Mouse (Mus musculus): ENCODE data around the gene Liph. TPM values are rescaled to one million over a fixed set of nuclear protein-coding genes. Genes with fewer than 3 reads are reported as not detected.
"Not testable (repeated sequence)": the region's sequence is repeated elsewhere in the genome, so short reads cannot be mapped to it uniquely, and the experiment has no call there.

Liph gene
- total RNA-seq, 2 experiments from 2014 or later, result 0.33 to 0.59 TPM

DNA sequence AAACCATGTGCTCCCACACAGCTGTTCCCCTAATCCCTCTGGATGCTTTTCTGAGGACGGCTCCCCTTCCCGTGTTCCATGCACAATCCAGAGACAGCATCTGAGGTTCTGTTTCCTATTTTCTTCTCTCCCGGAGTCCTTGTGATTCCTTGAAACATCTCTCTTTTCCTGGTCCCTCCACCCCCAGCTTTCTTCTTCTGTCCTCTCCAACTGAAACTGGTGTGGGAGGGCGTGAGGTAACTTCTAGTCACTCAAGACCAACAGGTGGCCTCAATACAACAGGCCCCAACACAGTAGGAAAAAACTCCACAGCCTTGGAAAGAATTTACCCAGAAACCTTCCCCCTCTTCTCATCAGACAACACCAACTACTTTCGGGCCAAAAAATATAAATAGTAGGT is 18.1 kb downstream of the Liph start:
- no peak for DNase-seq (ENCODE audit: low spot score in 2 of 2)

DNA sequence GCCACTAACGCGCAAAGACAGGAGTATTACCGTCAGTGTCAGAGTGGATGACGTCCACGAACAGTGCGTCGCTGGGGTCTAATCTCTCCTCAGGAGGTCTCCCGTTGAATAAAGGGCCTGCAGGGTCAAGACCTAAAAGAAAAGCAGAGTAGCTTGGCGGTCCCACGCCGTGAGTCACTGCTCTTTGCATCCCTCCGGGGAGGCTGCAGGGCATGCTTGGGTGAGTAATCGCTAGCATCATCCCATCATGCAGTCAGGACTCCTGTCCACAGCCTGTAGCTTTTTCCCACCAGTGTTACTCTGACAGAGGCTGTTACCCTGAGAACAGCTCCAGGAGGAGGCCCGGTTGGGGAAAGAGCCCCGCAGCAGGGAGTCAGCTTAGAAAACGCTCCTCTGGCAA is 19.3 kb downstream of the Liph start:
- no peak for DNase-seq (ENCODE audit: low spot score in 2 of 2)

DNA sequence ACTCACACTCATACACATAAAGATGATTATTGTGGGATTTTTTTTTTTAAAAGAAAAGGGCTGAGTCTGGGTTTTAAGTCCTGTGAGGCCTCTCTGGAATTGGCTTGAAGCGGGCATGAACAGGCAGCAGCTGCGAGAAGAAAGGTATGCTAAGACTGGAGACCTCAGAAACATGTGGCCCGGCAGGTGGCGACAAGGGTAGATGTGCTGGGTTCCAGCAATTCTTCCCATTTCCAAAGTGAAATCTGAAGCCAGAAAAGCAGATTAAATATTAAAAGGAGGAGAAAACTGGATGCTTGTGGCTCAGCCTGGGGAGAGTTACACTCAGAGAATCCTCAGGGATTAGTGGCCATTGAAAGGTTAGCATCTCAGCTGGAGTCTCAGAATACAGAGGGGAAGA is 24.0 kb downstream of the Liph start:
- DNase-seq (ENCODE audit: low spot score in 2 of 2), result no peak

DNA sequence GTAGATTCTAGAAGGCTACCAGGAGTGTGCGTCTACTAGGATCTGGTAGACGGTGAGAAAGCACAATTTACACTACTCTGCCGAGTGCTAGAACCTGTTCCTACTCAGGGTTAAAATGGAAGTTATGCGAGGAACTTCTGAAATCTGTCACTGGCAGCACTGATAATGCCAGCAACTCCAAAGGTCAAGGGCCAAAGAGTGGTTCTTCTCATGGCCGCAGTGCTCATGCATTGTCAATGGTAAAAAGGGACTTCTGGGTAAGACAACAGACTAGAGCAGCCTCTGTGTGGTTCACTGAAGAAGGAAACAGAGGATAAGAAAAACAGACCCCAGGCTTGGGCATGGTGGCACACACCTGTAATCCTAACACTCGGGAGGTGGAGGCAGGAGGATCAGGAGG is 24.9 kb downstream of the Liph start:
- no peak for DNase-seq (ENCODE audit: low spot score in 2 of 2)

DNA sequence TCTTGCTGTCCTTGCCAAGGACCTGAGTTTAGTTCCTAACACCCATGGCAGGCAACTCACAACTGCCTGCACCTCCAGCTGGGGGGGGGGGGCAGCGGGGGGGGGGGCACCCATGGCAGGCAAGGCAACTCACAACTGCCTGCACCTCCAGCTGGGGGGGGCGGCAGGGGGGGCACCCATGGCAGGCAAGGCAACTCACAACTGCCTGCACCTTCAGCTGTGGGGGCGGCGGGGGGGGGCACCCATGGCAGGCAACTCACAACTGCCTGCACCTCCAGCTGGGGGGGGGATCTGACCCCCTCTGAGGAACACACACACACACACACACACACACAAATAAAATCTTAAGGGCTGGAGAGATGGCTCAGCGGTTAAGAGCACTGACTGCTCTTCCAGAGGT is 25.6 kb downstream of the Liph start:
- no peak for DNase-seq (ENCODE audit: low spot score in 2 of 2)

DNA sequence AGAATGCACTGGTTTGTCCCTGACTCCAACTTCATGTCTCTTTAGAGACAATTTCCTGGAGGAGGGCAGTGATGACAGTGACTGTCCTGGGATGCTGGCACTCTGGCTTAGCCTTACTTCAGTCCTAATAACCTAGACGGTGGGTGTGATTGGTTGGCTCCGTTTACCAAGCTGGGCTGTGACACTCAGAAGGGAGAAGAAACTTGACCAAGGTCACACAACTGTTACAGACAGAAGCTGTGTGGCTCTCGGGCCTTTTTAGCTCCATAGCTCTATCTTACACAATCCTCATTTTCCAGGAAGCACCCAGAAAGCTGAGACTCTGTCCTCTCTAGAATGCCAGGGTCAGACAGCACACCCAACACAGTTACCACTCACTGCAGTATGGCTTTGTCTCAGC is 29.9 kb downstream of the Liph start:
- no peak for DNase-seq (ENCODE audit: low spot score in 2 of 2)

DNA sequence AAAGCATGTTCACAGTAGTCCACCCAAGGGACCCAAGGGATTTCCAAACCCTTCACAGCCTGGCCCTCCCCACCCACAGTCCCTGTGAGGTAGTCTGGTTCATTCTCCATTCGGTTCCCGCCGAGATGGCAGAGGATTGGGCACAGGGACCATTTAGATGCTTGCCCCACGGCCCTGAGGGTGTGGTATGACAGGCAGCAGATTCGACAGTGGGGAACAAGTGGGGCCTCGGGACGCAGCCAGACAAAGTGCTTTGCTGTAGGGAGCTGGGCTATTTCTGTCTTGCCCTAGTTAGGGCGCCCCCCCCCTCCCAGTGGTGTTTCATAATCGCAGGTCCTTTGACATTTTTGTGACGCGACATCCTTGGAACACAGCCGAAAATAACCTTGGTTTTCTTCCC is 39.9 kb downstream of the Liph start:
- DNase-seq (ENCODE audit: low spot score in 2 of 2), result no peak

DNA sequence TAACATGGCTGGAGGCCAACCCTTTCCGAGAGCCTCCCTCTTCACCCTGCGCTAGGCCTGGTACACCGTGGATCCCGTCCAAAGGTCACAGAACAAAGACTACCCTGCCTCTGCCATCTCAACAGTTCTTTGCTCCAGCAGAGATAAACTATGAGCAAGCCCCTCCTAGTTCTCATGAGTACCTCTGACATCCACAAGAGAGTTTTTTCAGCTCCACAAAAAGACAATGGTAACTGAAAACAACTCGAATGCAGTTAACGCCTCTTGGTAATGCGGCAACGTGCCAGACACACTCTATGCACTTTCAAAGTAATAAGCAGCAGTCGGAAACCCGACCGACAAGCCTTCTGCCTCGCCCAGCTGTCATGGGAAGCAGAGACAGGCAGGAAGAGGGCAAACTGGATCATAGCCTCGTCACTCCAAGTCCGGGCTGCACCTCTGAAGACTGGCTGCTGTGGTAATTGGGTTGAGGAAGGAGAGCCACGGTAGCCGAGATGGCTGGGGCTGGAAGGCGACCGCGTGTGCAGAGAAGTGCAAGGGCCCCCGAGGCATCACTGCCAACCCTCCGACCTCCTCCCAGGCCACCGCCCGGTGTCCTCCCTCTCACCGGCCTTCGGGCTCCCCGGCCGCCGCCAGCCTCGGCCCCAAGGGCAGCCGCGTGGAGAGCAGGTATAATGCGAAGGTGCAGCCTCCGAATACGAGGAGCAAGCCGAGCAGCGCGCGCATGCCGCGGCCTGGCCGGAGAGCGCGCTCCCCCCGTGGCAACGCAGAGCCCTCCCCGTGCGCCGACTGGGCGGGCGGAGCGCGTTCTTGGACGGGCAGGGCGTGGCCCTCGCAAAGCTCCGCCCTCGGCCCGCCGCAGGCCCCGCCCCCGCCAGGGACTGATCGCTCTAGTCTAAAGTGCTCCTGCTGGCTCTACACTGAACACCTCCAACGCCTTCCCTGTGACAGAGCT is 48.4 kb downstream of the Liph start, which contains the start of gene Tmem41a:
Gene Tmem41a (minus strand): TSS at position 792 of the 955 bp plus-strand sequence.
- peak; percentile 79 to 88 for DNase-seq (ENCODE audit: low spot score in 2 of 2)

DNA sequence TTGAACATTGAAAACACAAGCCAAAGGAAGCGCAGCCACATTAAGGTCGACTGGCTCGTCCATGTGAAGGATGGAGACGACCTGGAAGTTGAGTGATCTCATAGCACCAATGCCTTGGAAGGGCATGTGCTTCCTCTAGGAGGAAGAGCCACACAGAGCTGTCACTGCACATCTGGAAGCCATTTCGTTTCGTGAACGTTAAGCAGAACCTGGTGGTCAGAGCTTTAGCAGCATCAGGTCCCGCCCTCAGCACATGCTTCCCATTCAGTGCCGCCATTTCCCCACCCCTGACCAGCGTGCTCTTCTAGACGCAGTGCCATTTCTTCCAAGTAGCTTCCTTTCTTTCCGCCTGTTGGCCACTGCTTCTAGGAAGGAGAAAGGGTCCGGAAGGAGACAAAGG is 67.0 kb downstream of the Liph start:
- no peak for DNase-seq (ENCODE audit: low spot score in 2 of 2)

DNA sequence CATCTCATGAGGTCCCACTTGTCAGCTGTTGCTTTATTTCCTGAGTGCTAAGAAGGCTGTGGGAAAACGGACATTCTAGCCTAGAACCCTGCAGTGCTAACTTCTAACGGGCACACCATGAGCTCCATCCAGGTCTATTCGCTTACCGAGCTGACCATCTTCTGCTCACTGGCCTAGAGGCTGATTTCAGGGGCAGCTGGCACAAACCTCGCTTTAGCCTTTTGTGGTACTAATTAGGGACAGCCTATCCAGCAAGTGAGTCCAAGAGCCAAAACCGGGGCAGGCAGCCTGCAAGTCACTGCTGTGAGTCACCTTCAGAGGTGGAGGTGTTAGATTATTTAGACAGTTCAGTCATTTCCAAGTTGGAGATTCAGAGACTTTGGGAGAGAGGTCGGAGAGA is 78.8 kb downstream of the Liph start:
- DNase-seq (ENCODE audit: low spot score in 2 of 2), result no peak

DNA sequence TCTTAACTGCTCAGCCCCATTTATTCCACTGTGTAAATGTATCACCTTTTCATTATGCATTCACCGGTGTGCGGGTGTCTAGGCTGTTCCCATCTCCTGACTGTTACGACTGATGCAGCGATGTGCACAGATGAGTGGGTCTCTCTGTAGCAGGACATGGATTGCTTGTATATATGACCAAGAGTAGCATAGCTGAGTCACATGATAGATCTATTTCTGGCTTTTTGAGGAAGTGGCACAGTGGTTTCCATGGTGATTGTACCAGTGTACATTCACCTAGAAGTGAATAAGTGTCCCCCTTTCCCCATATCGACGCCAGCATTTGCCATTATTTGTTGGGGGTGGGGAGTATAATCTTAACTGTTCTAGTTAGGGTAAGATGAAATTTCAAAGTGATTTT is 82.1 kb downstream of the Liph start:
- DNase-seq (ENCODE audit: low spot score in 2 of 2), result no peak

DNA sequence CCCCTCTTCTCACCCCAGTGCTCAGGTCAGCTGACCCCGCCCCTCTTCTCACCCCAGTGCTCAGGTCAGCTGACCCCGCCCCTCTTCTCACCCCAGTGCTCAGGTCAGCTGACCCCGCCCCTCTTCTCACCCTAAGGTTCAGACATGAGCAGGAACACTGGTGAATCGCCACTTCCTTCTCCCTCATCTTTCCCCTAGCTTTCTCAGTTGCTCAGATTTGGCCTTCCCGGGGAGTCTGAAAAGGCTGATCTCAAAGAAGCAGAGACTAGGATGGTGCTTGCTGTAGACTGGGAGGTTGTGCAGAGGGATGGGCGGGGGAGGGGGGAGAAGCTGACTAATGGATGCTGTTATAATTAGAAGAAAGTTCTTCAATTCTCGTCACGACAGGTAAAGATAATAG is 86.6 kb downstream of the Liph start:
- DNase-seq (ENCODE audit: low spot score in 2 of 2), result not testable (repeated sequence)

DNA sequence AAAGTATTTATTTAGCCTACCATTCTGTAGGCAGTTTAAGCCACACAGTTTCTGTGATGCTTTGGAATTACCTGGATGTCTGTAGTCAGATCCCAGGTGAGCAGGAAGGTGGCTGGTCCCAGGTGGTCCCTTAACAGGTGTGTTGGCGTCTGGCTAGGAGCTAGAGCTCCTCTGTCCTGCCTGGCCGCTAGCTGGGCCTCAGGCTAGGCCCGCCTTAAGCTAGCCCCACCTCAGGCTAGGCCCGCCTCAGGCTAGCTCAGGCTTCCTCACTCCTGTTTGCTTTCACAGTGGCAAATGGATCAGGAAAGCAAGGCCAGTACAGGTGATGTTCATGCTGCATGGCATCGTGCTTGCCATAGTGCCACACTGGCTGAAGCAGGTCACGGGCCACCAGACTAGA is 88.6 kb downstream of the Liph start:
- DNase-seq (ENCODE audit: low spot score in 2 of 2), result no peak

DNA sequence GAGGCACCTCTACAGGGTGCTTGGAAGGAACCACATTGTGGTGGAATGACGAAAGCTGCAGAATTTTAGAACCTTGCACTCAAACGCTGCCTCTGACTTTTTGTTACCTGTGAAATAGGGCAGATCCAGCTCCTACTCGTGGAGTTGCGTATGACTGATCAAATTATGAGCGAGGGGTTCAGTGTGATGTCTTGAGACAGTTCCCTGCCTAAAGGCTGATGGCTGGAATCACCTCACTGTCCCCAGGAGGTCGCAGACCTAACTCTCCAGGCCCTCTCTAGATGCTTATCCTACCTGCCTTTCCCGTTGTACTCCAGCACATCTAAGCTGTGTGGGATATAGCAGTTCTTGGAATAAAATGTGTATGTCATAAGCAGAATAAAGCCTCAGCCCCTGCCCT is 89.5 kb downstream of the Liph start:
- DNase-seq (ENCODE audit: low spot score in 2 of 2), result no peak

DNA sequence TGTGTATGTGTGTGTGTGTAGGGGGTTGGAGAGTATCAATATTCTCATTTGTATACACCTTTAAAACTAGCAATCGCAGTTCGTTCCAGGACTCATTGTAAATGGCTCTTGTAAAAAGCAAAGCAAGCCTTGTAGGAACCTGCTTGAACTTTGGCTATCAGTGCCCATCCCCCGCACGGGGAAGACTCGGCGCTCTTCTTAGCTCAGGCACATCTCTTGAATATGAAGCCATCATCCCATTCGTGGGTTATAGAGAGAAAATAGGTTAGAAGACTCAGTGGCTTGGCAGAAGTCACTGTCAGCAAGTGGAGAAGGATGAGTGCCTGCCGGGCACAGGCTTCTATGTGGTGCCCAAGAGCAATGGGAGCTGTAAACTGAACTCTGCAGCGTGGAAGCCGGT is 90.8 kb downstream of the Liph start:
- no peak for DNase-seq (ENCODE audit: low spot score in 2 of 2)

Other genes with a start within 250 kb of the Liph start
- gene Ehhadh, start 207.9 kb downstream of the Liph start, total RNA-seq (2021), result 1 to 10 TPM; 1.1 to 1.2 TPM
- 10 to 100 TPM; 13.5 to 15.1 TPM for gene Map3k13, start 201.3 kb downstream of the Liph start, total RNA-seq (2021)
- 10 to 100 TPM; 19.3 to 22.1 TPM for gene Tmem41a, start 48.1 kb downstream of the Liph start, total RNA-seq (2021)
- gene Senp2, start 13.8 kb upstream of the Liph start, total RNA-seq (2021), result 10 to 100 TPM; 69.7 to 70.8 TPM
- gene Igf2bp2, start 167.6 kb upstream of the Liph start, total RNA-seq (2021), result 1 to 10 TPM in 1 of 2 experiments, under 1 TPM in 1; 0.76 to 1.3 TPM